In the genomic region with DNA sequence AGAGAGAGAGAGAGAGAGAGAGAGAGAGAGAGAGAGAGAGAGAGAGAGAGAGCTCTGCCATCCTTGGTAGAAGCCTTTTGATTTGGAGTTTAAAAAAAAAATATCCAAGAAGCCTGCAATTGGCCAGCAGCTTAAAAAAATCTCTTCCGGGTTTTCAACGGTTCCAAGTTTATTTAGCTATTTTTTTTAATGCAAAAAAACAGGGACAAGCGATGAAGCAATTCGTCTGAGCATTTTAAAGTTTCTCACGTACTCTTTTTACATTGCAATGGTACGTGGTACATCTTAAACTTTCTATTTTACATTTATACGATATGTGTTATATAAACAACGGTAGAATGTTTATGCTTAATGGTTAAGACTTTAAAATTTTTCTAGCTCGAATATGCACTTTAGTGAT, we compare ENCODE assay signal across 8 mouse cellular contexts. TPM values are rescaled to one million over a fixed set of nuclear protein-coding genes. Genes with fewer than 3 reads are reported as not detected.
DNase-seq lines count a peak whose midpoint lies in the region; ATAC-seq and TF ChIP-seq lines count a peak whose summit lies in the region.

A gene (plus strand): TSS at position 94 of the 400 bp plus-strand sequence.

- TF ChIP-seq CTCF in liver, adult 2 months (IDR thresholded peaks at IDR 0.05; ENCODE audit: low read depth, low read length), result no peak

- no peaks in the 10 kb centered on the region for H3K27me3 ChIP-seq in liver, adult 2 months (ENCODE audit: control insufficient read depth, insufficient read depth, low read length)
- H3K27me3 ChIP-seq in intestine, embryonic 14.5 days (replicated peaks; ENCODE audit: control insufficient read depth, insufficient read depth, low read length), result no peaks in the 10 kb centered on the region

- ATAC-seq in intestine, embryonic 14.5 days (replicated peaks; ENCODE audit: low FRiP score, low TSS enrichment, low read depth), result no peak

- H3K9me3 ChIP-seq in intestine, embryonic 14.5 days (ENCODE audit: control insufficient read depth, low read length), result no peaks in the 10 kb centered on the region

- peak within 1 kb of the TSS; percentile 79 for H3K4me2 ChIP-seq in intestine, embryonic 14.5 days (ENCODE audit: low read length)

- peak within 1 kb of the TSS; percentile 75 for H3K9ac ChIP-seq in liver, adult 2 months (ENCODE audit: low read depth, low read length)
- peak within 1 kb of the TSS; percentile 60 for H3K9ac ChIP-seq in intestine, embryonic 14.5 days (ENCODE audit: low read length)

- H3K79me2 ChIP-seq in liver, adult 2 months (ENCODE audit: control insufficient read depth, insufficient read depth, low read length), result no peaks in the 10 kb centered on the region
- H3K79me2 ChIP-seq in macrophage (ENCODE audit: inconsistent target), result no peaks in the 10 kb centered on the region

- TF ChIP-seq POLR2A in liver, adult 2 months (IDR thresholded peaks at IDR 0.05; ENCODE audit: extremely low read depth, insufficient read depth, low read length), result no peak

- WGBS in liver, adult 2 months, result under 1% methylated on average over 9 of the region's 9 CpGs
- WGBS in intestine, embryonic 14.5 days, result 0% methylated on average over 9 of the region's 9 CpGs
- WGBS in macrophage (ENCODE audit: missing documents), result under 1% methylated on average over 9 of the region's 9 CpGs

- H3K4me3 ChIP-seq in liver, adult 2 months (ENCODE audit: insufficient read depth, low read depth, low read length), result peak within 1 kb of the TSS; percentile 61
- H3K4me3 ChIP-seq in intestine, embryonic 14.5 days (ENCODE audit: low read depth, low read length), result peak within 1 kb of the TSS; percentile 57
- peak within 1 kb of the TSS; percentile 51 for H3K4me3 ChIP-seq in macrophage (ENCODE audit: inconsistent target)

- peak; percentile 74 for DNase-seq in liver, adult 2 months (ENCODE audit: extremely low read depth, low read depth, low spot score)
- no peak for DNase-seq in liver
- DNase-seq in adrenal gland, adult 8-10 months, result no peak
- DNase-seq in gastrocnemius, postnatal 14 days, result no peak
- no peak for DNase-seq in intestine, embryonic 14.5 days (ENCODE audit: low spot score)
- DNase-seq in cerebellum, postnatal 36 days, result no peak
- no peak for DNase-seq in thymus, postnatal 36 days

- intact Hi-C loops in gastrocnemius, postnatal 14 days (cut with DNase I; ENCODE audit: low total_unique reads), result loop anchor here (10.0 kb wide), 1 partner anchor 92 kb away; no protein-coding TSS in a partner anchor

- peak within 1 kb of the TSS; percentile 98 for H3K27ac ChIP-seq in liver, adult 2 months (replicated peaks; ENCODE audit: insufficient read depth, low read depth, low read length)
- H3K27ac ChIP-seq in intestine, embryonic 14.5 days (ENCODE audit: low read depth), result peak within 1 kb of the TSS; percentile 91
- H3K27ac ChIP-seq in macrophage, result peak within 1 kb of the TSS; percentile 84

- no peaks in the 10 kb centered on the region for H3K36me3 ChIP-seq in liver, adult 2 months (ENCODE audit: control insufficient read depth, insufficient read depth, low read length)
- no peaks in the 10 kb centered on the region for H3K36me3 ChIP-seq in intestine, embryonic 14.5 days (ENCODE audit: control insufficient read depth, insufficient read depth, low read length)
- H3K36me3 ChIP-seq in macrophage (ENCODE audit: inconsistent target), result no peaks in the 10 kb centered on the region

- H3K4me1 ChIP-seq in liver, adult 2 months (ENCODE audit: control insufficient read depth, insufficient read depth, low read length), result peaks cover 8% of the 10 kb centered on the region; the same call in 1 of the 2 replicates
- peaks cover 12% of the 10 kb centered on the region for H3K4me1 ChIP-seq in intestine, embryonic 14.5 days (replicated peaks; ENCODE audit: control insufficient read depth, insufficient read depth, low read length)

RNA-seq across cellular contexts. Expression of the gene that starts here (rescaled TPM):
- total RNA-seq in liver, adult 2 months (2014; rRNA removed), result 12.5 and 20.0 TPM in 2 replicates
- 31.7 and 32.2 TPM in 2 replicates for polyA plus RNA-seq in liver, adult 2 months (2012; rRNA removed)
- total RNA-seq in adrenal gland, adult 8-10 months (2022), result 100 to 1,000 TPM; 117 to 145 (median 127) TPM
- total RNA-seq in gastrocnemius, postnatal 14 days (2021), result 10 to 100 TPM; 69.5 to 70.1 TPM
- polyA plus RNA-seq in intestine, embryonic 14.5 days (2014; fragmentation: Nextera tagmentation; extraction: Ambion mirVana), result 42.1 and 43.8 TPM in 2 replicates
- 10 to 100 TPM in 25 of 26 experiments, 1 to 10 TPM in 1; 4.6 to 39.4 (median 26.8) TPM for total RNA-seq in macrophage (2018; cell fraction: chromatin; rRNA removed)
- 1 to 10 TPM; 2.9 to 8.9 (median 5.9) TPM for total RNA-seq in macrophage (2018; cell fraction: cytosol; rRNA removed)
- 10 to 100 TPM in 14 of 26 experiments, 1 to 10 TPM in 12; 1.8 to 31.4 (median 11.7) TPM for total RNA-seq in macrophage (2018; cell fraction: nucleus; rRNA removed)
- polyA plus RNA-seq in macrophage (2018), result 1.9 to 2.6 TPM (median 2.4 TPM) in 3 replicates
